Mouse (Mus musculus): ENCODE measurements at regions not wholly inside any gene's neighbourhood (a gene's known extent, or its start where the extent isn't known, plus 50 kb on each side); places are given as distances from the start of the nearest gene placed in this dataset.

- no peak for TF ChIP-seq CTCF (IDR thresholded peaks at IDR 0.05; ENCODE audit: borderline replicate concordance, control insufficient read depth, extremely low read depth, insufficient read depth, low read length, poor library complexity)
- no peak for TF ChIP-seq POLR2A (IDR thresholded peaks at IDR 0.05; ENCODE audit: control insufficient read depth, extremely low read depth, insufficient read depth, low read length, poor library complexity)
Measured at GRCm38 (mm10) chr13:73141302-73141701, 119.0 kb upstream of the Irx4 start.
